Mouse (Mus musculus): ENCODE measurements around the gene Dnah3. TPM values are rescaled to one million over a fixed set of nuclear protein-coding genes. Genes with fewer than 3 reads are reported as not detected.

Dnah3 gene
- polyA plus RNA-seq, 1 experiment from 2014 or later, result not detected

DNA sequence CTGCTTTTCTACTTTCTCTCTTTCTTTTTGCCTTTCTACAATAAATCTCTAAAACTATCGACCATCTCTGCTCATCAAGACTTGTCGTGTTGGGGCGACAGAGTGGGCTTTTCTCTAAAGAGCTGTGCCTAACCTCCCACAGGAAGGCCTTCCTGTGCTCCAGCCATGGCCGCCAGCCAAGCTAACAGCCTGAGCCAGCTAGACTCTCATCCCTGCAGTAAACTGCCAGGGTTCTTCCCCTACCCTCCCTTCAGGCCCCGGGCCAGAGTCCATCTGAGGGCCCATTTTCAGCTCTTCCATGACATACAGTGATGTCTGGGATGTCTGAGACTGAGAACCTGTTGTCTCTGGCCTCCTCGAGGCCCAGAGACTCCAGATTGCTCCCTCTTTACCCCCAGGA is 118.8 kb downstream of the Dnah3 start:
- in situ Hi-C loops (cut with MboI; ENCODE audit: low pct_unique_long_range_greater_than_20kb), result no loop called here
- no peaks in the 10 kb centered on the region for H3K27me3 ChIP-seq
- ChIA-PET CTCF (no interaction called here), POLR2A (no interaction called here)
- no peak for ATAC-seq
- no peak for TF ChIP-seq CTCF (IDR thresholded peaks at IDR 0.05)
- no peak for DNase-seq (ENCODE audit: low read depth, low spot score)

DNA sequence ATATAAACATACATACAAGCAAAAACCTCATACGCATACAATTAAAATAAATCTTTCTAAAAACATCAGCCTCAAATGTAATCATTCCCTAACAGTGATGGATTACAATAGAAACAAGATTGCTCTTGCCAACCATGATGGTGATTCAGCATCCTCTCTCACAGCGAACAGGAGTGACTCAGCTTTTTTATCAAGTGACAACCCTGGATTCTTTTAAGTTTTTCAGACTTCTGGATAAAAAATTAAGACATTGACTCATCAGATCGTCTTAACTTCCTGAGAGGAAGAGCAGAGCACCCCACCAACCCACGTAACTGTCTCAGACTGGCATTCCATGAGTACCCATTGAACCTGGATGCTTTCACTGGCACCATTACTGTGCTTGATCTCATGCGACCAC is 120.9 kb downstream of the Dnah3 start:
- DNase-seq (ENCODE audit: low read depth, low spot score) (no peak), ATAC-seq (no peak)
- ChIA-PET POLR2A (no interaction called here), CTCF (no interaction called here)
- TF ChIP-seq CTCF (IDR thresholded peaks at IDR 0.05), result no peak
- no peaks in the 10 kb centered on the region for H3K27me3 ChIP-seq
- in situ Hi-C loops (cut with MboI; ENCODE audit: low pct_unique_long_range_greater_than_20kb), result no loop called here

DNA sequence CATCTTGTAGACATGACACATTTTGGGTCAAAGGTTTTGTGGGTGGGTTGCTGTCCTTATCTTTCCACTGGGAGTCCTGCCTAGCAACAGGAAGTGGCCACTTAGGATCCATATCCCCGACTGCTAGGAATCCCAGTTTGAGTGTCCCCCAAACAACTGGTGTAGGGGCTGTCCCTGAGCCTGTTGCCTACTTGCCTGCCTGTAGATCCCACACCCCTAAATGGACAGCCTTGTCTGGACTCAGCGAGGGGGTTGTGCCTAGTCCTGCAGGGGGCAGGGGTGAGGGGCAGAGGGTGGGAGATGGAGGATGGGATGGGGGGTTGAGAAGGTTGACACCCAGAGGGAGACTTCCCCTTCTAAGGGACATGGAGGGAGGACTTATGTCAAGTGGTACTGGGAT is 125.8 kb downstream of the Dnah3 start:
- no peak for ATAC-seq

DNA sequence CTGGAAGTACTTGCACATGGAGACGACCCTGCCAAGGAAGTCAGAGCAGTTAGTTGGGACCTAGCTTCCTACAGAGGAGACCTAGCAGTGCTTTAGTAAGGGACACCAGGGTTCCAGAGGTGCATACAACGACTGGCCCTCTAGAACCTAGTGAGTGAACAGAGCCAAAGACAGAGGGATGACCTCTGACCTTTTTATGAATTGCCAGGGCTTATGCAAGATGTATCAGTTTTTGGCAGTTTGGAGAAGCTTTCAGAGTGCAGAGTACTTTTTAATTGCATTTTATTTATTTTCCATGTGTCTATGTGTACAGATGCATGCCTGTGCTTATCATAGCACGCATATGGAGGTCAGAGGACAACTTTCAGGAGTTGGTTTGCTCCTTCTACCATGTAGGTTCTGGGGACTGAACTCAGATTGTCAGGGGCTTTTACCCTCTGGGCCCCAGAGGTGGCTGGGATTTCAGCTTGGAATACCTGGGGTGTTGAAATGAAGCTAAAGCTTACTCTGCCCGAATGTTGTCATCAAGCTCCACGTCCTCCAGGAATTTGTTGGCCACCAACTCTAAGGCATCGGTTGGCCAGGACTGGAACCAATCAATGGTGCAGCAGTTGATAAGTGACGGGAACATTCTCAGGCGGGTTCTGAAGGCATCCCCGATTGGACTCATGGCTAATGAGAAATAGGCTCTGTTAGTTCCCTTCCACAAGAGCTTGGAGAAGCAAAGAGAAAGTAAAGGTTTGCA is 129.3 kb downstream of the Dnah3 start:
- no peak for TF ChIP-seq CTCF (IDR thresholded peaks at IDR 0.05)
- CTCF ChIA-PET, result interaction anchor here (1.2 kb wide), 1 partner anchor 24 kb away, joined by 3 read pairs; no protein-coding TSS in a partner anchor
- DNase-seq (ENCODE audit: low read depth, low spot score) (no peak), ATAC-seq (no peak)
- in situ Hi-C loops (cut with MboI; ENCODE audit: low pct_unique_long_range_greater_than_20kb), result no loop called here
- no peaks in the 10 kb centered on the region for H3K27me3 ChIP-seq
- POLR2A ChIA-PET, result no interaction called here

More for the DNA sequence above, 125.8 kb downstream of the Dnah3 start:
- DNase-seq (ENCODE audit: low read depth, low spot score), result no peak
- ChIA-PET CTCF (no interaction called here), POLR2A (no interaction called here)
- TF ChIP-seq CTCF (IDR thresholded peaks at IDR 0.05), result no peak
- in situ Hi-C loops (cut with MboI; ENCODE audit: low pct_unique_long_range_greater_than_20kb), result no loop called here
- H3K27me3 ChIP-seq, result no peaks in the 10 kb centered on the region

DNA sequence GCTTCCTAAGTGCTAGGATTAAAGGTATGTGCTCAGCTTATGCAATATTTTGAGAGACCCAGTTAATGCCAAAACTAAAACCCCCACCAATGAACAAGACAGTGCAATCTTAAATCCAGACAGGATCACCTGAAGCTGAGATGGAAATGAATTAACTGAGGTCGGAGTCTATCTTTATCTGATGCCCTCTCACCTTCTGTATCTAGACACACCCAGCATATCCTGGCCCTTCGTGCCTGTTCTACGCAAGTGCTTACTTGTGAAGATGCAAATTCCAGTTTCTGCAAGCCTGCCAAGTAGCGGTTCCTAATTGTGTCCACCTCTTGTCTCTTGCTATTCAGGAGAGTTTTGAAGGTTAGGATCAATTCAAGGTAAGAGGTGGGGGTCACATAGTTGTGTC is 129.9 kb downstream of the Dnah3 start:
- no peaks in the 10 kb centered on the region for H3K27me3 ChIP-seq
- DNase-seq (ENCODE audit: low read depth, low spot score), result no peak
- in situ Hi-C loops (cut with MboI; ENCODE audit: low pct_unique_long_range_greater_than_20kb), result no loop called here
- ATAC-seq, result no peak
- TF ChIP-seq CTCF (IDR thresholded peaks at IDR 0.05), result no peak
- POLR2A ChIA-PET, result no interaction called here
- CTCF ChIA-PET, result interaction anchor here (1.2 kb wide), 1 partner anchor 25 kb away, joined by 3 read pairs; no protein-coding TSS in a partner anchor

DNA sequence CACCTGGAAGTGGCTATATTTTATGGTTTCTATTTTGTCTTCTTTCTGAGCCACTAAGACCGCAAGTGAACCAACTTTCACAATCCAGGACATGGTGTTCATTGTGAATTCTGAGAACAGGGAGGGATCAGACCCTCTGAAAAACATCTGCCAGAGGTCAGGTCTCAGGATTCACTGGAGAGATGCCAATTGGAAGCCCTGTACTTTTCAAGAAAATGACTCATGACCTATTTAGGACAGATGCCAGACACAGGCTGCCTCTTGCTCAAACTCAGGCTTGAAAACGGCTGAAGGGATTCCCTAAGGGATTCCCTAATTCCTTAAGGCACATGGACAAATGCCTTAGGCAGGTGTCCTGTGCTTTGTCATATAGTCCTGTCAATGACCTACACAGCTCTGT is 134.0 kb downstream of the Dnah3 start:
- ChIA-PET POLR2A (no interaction called here), CTCF (no interaction called here)
- in situ Hi-C loops (cut with MboI; ENCODE audit: low pct_unique_long_range_greater_than_20kb), result no loop called here
- no peak for TF ChIP-seq CTCF (IDR thresholded peaks at IDR 0.05)
- DNase-seq (ENCODE audit: low read depth, low spot score), result peak; percentile 57
- H3K27me3 ChIP-seq, result no peaks in the 10 kb centered on the region
- ATAC-seq, result no peak

DNA sequence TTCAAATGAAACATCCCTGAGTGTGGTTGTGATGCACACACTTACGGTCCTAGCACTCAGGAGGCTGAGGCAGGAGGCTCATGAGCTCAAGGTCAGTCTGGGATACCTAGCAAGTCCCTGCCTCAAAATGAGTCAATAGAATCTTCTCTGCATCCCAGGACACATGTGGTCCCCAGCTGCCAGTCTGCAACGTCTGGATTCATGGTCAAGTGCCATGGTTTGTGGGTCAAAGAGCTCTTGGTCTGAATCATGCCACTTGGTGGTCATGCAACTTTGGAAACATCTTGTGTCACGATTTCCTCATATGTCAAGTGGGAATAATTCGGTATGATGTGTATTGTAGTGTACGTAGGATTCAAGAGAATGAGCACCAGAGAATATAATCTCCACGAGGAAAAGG is 134.5 kb downstream of the Dnah3 start:
- H3K27me3 ChIP-seq, result no peaks in the 10 kb centered on the region
- DNase-seq (ENCODE audit: low read depth, low spot score) (no peak), ATAC-seq (no peak)
- ChIA-PET CTCF (interaction anchor here (0.6 to 1.4 kb wide), 2 partner anchors 10 to 238 kb away, joined by 3 read pairs; no protein-coding TSS in a partner anchor), POLR2A (no interaction called here)
- in situ Hi-C loops (cut with MboI; ENCODE audit: low pct_unique_long_range_greater_than_20kb), result no loop called here
- no peak for TF ChIP-seq CTCF (IDR thresholded peaks at IDR 0.05)

DNA sequence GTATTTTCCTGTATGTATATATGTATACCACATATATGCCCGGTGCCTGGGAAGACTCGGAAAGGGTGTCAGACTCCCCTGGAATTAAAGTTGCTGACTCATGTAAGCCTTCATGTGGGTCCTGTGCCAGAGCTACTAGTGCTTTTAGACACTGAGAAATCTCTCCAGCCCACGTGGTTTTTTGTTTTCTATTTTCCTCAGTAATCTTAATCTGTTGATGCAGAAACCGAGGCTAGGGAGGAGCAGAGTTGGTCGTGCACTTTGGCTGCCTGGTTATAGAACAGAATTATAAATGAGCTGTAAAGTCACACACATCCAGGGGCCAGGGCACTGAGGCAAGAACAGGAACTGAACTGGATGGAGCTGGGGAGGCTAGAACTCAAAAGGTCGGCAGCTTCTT is 135.1 kb downstream of the Dnah3 start:
- ATAC-seq (no peak), DNase-seq (ENCODE audit: low read depth, low spot score) (no peak)
- ChIA-PET CTCF (interaction anchor here (0.6 to 1.4 kb wide), 2 partner anchors 9 to 238 kb away, joined by 3 read pairs; no protein-coding TSS in a partner anchor), POLR2A (no interaction called here)
- in situ Hi-C loops (cut with MboI; ENCODE audit: low pct_unique_long_range_greater_than_20kb), result no loop called here
- TF ChIP-seq CTCF (IDR thresholded peaks at IDR 0.05), result no peak
- no peaks in the 10 kb centered on the region for H3K27me3 ChIP-seq

DNA sequence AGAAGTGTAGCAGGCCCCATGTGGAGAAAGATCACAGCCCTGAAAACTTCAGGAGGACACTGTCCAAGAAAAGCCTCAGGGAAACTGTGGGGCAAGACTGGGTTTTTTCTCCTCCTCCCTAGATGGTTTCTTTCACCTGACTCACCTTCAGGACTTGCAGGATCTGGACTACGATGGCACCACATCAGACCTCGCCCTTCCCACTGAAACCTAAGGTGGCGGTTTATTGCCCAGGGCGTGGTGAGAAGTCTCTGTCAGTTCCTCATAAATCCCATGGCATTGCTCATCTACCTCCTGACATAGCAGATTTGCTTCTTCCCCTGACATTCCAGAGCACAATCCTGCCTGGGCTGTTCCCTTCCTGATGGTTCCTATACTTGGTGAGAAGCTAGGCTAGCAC is 135.6 kb downstream of the Dnah3 start:
- CTCF ChIA-PET, result interaction anchor here (1.4 kb wide), 1 partner anchor 8 kb away, joined by 3 read pairs; no protein-coding TSS in a partner anchor
- in situ Hi-C loops (cut with MboI; ENCODE audit: low pct_unique_long_range_greater_than_20kb), result no loop called here
- no peak for TF ChIP-seq CTCF (IDR thresholded peaks at IDR 0.05)
- no peaks in the 10 kb centered on the region for H3K27me3 ChIP-seq
- DNase-seq (ENCODE audit: low read depth, low spot score) (no peak), ATAC-seq (no peak)
- POLR2A ChIA-PET, result no interaction called here

DNA sequence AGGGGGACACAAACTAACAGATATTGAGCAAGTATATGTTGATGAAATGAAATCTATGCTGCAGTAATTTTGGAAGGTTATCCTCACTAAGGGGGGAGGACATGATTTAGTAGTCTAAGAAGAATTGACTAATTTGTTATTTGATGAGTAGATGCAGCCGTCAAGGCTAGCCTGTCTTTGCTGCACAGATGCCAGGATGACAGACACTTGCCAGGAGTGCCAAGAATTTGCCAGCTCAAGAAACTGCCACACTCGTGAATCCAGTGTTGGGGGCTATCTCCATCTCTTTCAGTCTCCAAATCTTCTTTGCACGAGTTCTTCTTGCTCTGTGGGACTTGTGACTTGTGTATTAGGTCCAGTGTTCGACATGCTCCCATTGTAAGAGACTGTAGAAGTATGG is 136.0 kb downstream of the Dnah3 start:
- DNase-seq (ENCODE audit: low read depth, low spot score) (no peak), ATAC-seq (no peak)
- POLR2A ChIA-PET, result no interaction called here
- no peak for TF ChIP-seq CTCF (IDR thresholded peaks at IDR 0.05)
- in situ Hi-C loops (cut with MboI; ENCODE audit: low pct_unique_long_range_greater_than_20kb), result no loop called here
- no peaks in the 10 kb centered on the region for H3K27me3 ChIP-seq
- CTCF ChIA-PET, result interaction anchor here (1.4 kb wide), 1 partner anchor 8 kb away, joined by 3 read pairs; no protein-coding TSS in a partner anchor

DNA sequence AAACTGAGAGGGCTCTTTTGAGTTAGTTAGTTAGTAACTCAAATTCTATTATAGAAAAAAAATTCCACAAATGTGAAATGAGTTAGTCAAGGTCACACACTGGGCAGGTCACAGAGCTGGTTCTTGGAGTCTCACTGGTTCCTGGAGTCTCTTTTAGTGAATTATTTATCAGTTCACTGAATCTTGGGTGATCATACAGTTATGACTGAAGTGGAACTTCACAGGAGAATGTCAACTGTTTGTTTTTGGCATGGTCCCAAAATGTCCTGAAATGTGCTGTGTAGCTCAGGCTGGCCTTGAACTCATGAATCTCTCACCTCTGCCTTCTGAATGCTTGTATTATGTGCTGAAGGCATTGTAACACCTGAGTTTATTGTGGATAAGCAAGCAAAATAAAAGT is 137.7 kb downstream of the Dnah3 start:
- ATAC-seq, result no peak
- H3K27me3 ChIP-seq, result no peaks in the 10 kb centered on the region
- in situ Hi-C loops (cut with MboI; ENCODE audit: low pct_unique_long_range_greater_than_20kb), result no loop called here
- ChIA-PET POLR2A (no interaction called here), CTCF (no interaction called here)
- TF ChIP-seq CTCF (IDR thresholded peaks at IDR 0.05), result no peak
- DNase-seq (ENCODE audit: low read depth, low spot score), result no peak

DNA sequence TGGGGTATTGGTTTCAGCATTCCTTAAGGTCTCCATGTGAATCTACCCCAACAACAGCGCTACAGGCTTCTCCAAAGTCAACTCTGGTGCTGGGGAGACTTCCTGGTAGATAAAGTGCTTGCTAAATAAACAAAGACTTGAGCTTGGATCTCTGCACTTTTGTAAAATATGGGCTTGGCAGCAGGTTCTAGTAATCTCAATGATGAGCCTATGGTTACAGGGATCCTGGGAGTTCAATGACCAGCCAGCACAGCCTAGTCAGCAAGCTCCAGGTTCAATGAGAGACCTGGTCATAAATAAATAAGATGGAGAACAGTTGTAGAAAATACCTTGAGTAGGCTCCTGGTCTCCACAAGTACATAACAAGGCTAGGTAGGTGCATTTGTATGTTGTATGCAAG is 141.0 kb downstream of the Dnah3 start:
- CTCF ChIA-PET, result no interaction called here
- in situ Hi-C loops (cut with MboI; ENCODE audit: low pct_unique_long_range_greater_than_20kb), result no loop called here

More for the DNA sequence above, 141.0 kb downstream of the Dnah3 start:
- DNase-seq (ENCODE audit: low read depth, low spot score) (no peak), ATAC-seq (no peak)
- POLR2A ChIA-PET, result no interaction called here
- no peak for TF ChIP-seq CTCF (IDR thresholded peaks at IDR 0.05)
- H3K27me3 ChIP-seq, result no peaks in the 10 kb centered on the region

Measured in Patski (cell line).